Mouse (Mus musculus) forebrain, postnatal 0 days (tissue): Measurements from ENCODE around the gene Stpg4. TPM values are rescaled to one million over a fixed set of nuclear protein-coding genes. Genes with fewer than 3 reads are reported as not detected.

ENCODE experiments used
- ATAC-seq: fragments of 200-750 bp; cut with Nextera tagmentation; 2 replicates; pipeline ENCODE4 v1.8.0; 2017; ENCODE audit warnings: mild to moderate bottlenecking, moderate library complexity
- DNase-seq: peaks from one replicate; pipeline ENCODE4 v3.0.0-alpha.2; 2015
- H3K27ac ChIP-seq: fragments of 300-500 bp; sonication (generic); 2 replicates; pipeline ENCODE4 v1.5.1; 2014; ENCODE audit warnings: low read depth, mild to moderate bottlenecking, antibody characterized with exemption, low read length, moderate library complexity, mixed read lengths
- H3K27me3 ChIP-seq: fragments of 300-500 bp; sonication (generic); 2 replicates; pipeline ENCODE4 v1.6.1; 2014; ENCODE audit warnings: mild to moderate bottlenecking, low read length, mixed read lengths; ENCODE audit not compliant: insufficient read depth
- H3K36me3 ChIP-seq: fragments of 300-500 bp; sonication (generic); 2 replicates; pipeline ENCODE4 v1.6.1; 2014; ENCODE audit warnings: mild to moderate bottlenecking, moderate library complexity; ENCODE audit not compliant: insufficient read depth
- H3K4me1 ChIP-seq: fragments of 300-500 bp; sonication (generic); 2 replicates; pipeline ENCODE4 v1.6.1; 2014; ENCODE audit warnings: antibody characterized with exemption; ENCODE audit not compliant: insufficient read depth
- H3K4me2 ChIP-seq: fragments of 300-500 bp; sonication (generic); 2 replicates; pipeline ENCODE4 v1.6.1; 2014; ENCODE audit warnings: low read depth, mild to moderate bottlenecking, moderate library complexity
- H3K4me3 ChIP-seq: fragments of 300-500 bp; sonication (generic); 2 replicates; pipeline ENCODE4 v1.5.1; 2014; ENCODE audit warnings: low read depth, low read length, mixed read lengths
- H3K9ac ChIP-seq: fragments of 300-500 bp; sonication (generic); 2 replicates; pipeline ENCODE4 v1.6.1; 2014; ENCODE audit warnings: mild to moderate bottlenecking
- H3K9me3 ChIP-seq: fragments of 300-500 bp; sonication (generic); 2 replicates; pipeline ENCODE4 v1.6.1; 2016; ENCODE audit warnings: low read length
- CTCF ChIP-seq: sonication (generic); IDR thresholded peaks from 2 replicates; pipeline ENCODE4 v1.5.1; 2016; ENCODE audit warnings: antibody characterized with exemption, control low read depth, low read depth
- WGBS: fragments of 180-500 bp; shearing (Covaris S2); extraction: QIAGEN DNeasy Blood & Tissue Kit; methylation state at CpG from one replicate; pipeline ENCODE4 v1.1.7; 2014; 5-methylcytosine and 5-hydroxymethylcytosine counted together
- polyA plus RNA-seq: library from polyadenylated mRNA; unstranded; fragments of >200 nt; fragmentation: Nextera tagmentation; extraction: Ambion mirVana; gene quantifications from 2 replicates; pipeline ENCODE4 v1.2.1, GENCODE M21; 2015
- total RNA-seq: library from RNA; depleted of rRNA; stranded (reverse); fragments of >200 nt; gene quantifications from 2 replicates; pipeline ENCODE4 v1.2.3, GENCODE M21; 2014

Stpg4 gene
- total and polyA plus RNA-seq, 2 experiments from 2014 or later = not detected

- WGBS = 45% methylated on average over 16 of the region's 16 CpGs
- no peak overlapping the region for H3K4me3 ChIP-seq
- DNase-seq = no peak
These were observed 75.2 kb downstream of the Stpg4 start for GRCm38 (mm10) chr17:87352106-87352897.

GRCm38 (mm10) chr17:87351241-87352105 lies 76.1 kb downstream of the Stpg4 start:
- 34% methylated on average over 20 of the region's 20 CpGs for WGBS
- TF ChIP-seq CTCF = no peak
- Histone ChIP-seq H3K4me1 (no peaks in the 10 kb centered on the region), H3K27me3 (no peaks in the 10 kb centered on the region), H3K36me3 (no peaks in the 10 kb centered on the region), H3K9ac (no peak overlapping the region), H3K4me2 (no peak overlapping the region), H3K9me3 (no peaks in the 10 kb centered on the region), H3K27ac (no peak overlapping the region), H3K4me3 (no peak overlapping the region)
- ATAC-seq (no peak), DNase-seq (no peak)

More at GRCm38 (mm10) chr17:87352106-87352897, 75.2 kb downstream of the Stpg4 start:
- Histone ChIP-seq H3K27ac (no peak overlapping the region), H3K4me2 (no peak overlapping the region), H3K27me3 (no peaks in the 10 kb centered on the region), H3K36me3 (no peaks in the 10 kb centered on the region), H3K9ac (no peak overlapping the region), H3K4me1 (no peaks in the 10 kb centered on the region), H3K9me3 (no peaks in the 10 kb centered on the region)
- no peak for ATAC-seq
- TF ChIP-seq CTCF = no peak

GRCm38 (mm10) chr17:87350471-87351240 lies 76.9 kb downstream of the Stpg4 start:
- 69% methylated on average over 13 of the region's 13 CpGs for WGBS
- Histone ChIP-seq H3K27ac (no peak overlapping the region), H3K27me3 (no peaks in the 10 kb centered on the region), H3K4me1 (no peaks in the 10 kb centered on the region), H3K4me3 (no peak overlapping the region), H3K9ac (no peak overlapping the region), H3K4me2 (no peak overlapping the region), H3K36me3 (no peaks in the 10 kb centered on the region), H3K9me3 (no peaks in the 10 kb centered on the region)
- DNase-seq (no peak), ATAC-seq (no peak)
- TF ChIP-seq CTCF = no peak

- Histone ChIP-seq H3K9ac (no peak overlapping the region), H3K9me3 (no peaks in the 10 kb centered on the region), H3K36me3 (no peaks in the 10 kb centered on the region), H3K4me3 (no peak overlapping the region), H3K4me2 (no peak overlapping the region), H3K27me3 (no peaks in the 10 kb centered on the region), H3K4me1 (no peaks in the 10 kb centered on the region), H3K27ac (no peak overlapping the region)
- WGBS = 80% methylated on average over 9 of the region's 9 CpGs
- no peak for DNase-seq
- no peak for ATAC-seq
- TF ChIP-seq CTCF = no peak
These were observed 78.0 kb downstream of the Stpg4 start for GRCm38 (mm10) chr17:87349575-87349974.

- H3K9me3 ChIP-seq = no peaks in the 10 kb centered on the region
- TF ChIP-seq CTCF = no peak; the same call in 1 of the 2 replicates
- no peaks in the 10 kb centered on the region for H3K27me3 ChIP-seq
- H3K4me3 ChIP-seq = no peak overlapping the region
- no peaks in the 10 kb centered on the region for H3K4me1 ChIP-seq
- DNase-seq (no peak), ATAC-seq (peak; percentile 72)
- H3K4me2 ChIP-seq = no peak overlapping the region
- 26% methylated on average over 9 of the region's 9 CpGs for WGBS
- H3K36me3 ChIP-seq = no peaks in the 10 kb centered on the region
- no peak overlapping the region for H3K9ac ChIP-seq
- H3K27ac ChIP-seq = no peak overlapping the region
These were observed 78.5 kb downstream of the Stpg4 start for GRCm38 (mm10) chr17:87349069-87349468.

- H3K27ac ChIP-seq = no peak overlapping the region
- no peaks in the 10 kb centered on the region for H3K4me1 ChIP-seq
- no peaks in the 10 kb centered on the region for H3K9me3 ChIP-seq
- no peak for TF ChIP-seq CTCF
- H3K36me3 ChIP-seq = no peaks in the 10 kb centered on the region
- no peak overlapping the region for H3K9ac ChIP-seq
- no peak for DNase-seq
- whole genome bisulfite sequencing = 43% methylated on average over 9 of the region's 9 CpGs
- no peak overlapping the region for H3K4me2 ChIP-seq
- no peaks in the 10 kb centered on the region for H3K27me3 ChIP-seq
- no peak overlapping the region for H3K4me3 ChIP-seq
- no peak for ATAC-seq
These were observed 79.2 kb downstream of the Stpg4 start for GRCm38 (mm10) chr17:87348353-87348752.
